Mouse (Mus musculus) heart, adult 2 months (tissue): ENCODE results near the gene AI661453.

Experiments used
- CTCF ChIP-seq: fragments of 200-600 bp; IDR thresholded peaks from 2 replicates; pipeline ENCODE4 v1.8.1; 2022; ENCODE audit warnings: antibody characterized with exemption, mild to moderate bottlenecking, moderate library complexity
- EP300 ChIP-seq: fragments of 200-500 bp; IDR thresholded peaks from 2 replicates; pipeline ENCODE4 v1.6.1; 2011; ENCODE audit warnings: low read depth, low read length, control low read depth; ENCODE audit not compliant: insufficient read depth
- POLR2A ChIP-seq: fragments of 200-500 bp; IDR thresholded peaks from 2 replicates; pipeline ENCODE4 v1.6.1; 2011; ENCODE audit warnings: mild to moderate bottlenecking, low read depth, low read length, control low read depth; ENCODE audit not compliant: insufficient read depth

DNA sequence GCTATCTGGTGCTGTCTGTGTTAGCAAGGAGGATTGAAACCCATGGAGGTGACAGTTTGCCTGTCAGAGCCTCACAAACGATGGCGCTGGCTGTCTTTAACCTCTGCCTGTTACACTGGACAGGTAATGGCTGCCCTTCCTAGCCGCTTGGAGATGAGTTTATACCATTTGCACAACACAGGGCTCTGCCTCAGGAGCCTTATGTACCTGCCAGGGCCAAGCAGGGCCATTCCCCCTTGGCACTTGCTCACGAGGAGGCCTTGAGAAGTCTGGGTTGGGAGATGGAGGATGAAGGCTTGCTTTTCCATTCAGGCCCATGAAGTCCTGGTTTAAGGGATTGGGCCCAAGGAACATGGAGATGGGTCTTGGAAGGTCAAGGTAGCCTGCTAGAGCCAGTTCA, 33.2 kb downstream of the AI661453 start:
- TF ChIP-seq CTCF (no peak), POLR2A (no peak), EP300 (no peak)
